Mouse (Mus musculus) spleen, adult 12 weeks (tissue): ENCODE results near the gene Kif19a.
A peak's percentile ranks its signal among the peaks of the same experiment; 100 is the strongest.

ENCODE experiments used
- DNase-seq: peaks from one replicate; pipeline ENCODE4 v3.0.0; 2022; ENCODE audit warnings: low spot score

The Kif19a gene

GRCm38 (mm10) chr11:114785892-114786291 is 20.7 kb downstream of the Kif19a start:
- no peak for DNase-seq

GRCm38 (mm10) chr11:114786326-114786725 is 21.1 kb downstream of the Kif19a start:
- no peak for DNase-seq

DNA sequence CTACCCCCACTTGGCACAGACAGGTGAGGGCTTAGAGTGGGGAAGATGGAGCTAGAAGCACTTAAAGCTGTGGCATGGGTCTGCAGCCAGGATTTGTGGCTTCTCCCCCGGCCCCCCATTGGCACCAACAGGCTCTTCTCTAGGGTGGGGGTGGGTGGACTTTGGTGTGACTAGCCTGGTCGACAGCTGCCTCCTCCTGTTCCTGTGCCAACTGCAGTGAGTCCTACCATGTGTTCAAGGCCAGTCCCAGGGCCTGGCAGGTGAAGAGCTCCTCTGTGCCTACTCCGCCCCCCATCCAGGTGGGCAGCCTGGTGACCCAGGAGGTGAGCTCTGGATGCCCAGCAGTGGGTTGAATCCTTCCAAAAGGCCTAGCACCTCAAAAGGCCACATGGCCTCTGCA is 22.4 kb downstream of the Kif19a start:
- DNase-seq: no peak

GRCm38 (mm10) chr11:114789061-114789714 is 24.0 kb downstream of the Kif19a start:
- DNase-seq: peak; percentile 46

- no peak for DNase-seq
Measured at GRCm38 (mm10) chr11:114789716-114790115, 24.5 kb downstream of the Kif19a start.

DNA sequence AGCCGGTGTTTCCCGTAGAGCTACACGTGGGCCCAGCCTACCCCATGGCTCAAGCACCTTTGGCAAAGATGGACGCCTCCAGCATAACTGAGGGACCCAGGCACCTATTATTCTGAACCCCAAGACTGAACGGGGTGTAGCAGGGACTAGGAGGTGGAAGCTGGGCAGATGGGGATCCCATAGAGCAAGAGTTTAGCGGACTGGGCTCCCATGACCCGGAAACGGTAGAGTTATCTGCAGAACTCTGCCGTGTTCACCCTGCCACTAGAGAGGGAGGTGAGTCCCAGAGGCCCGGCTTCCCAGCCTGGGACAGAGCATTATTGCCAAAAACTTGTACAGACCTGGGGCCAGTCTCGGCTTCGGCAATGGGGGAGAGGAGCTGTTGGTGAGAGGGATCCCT is 25.0 kb downstream of the Kif19a start:
- DNase-seq: no peak

- DNase-seq: no peak
Measured at GRCm38 (mm10) chr11:114790841-114791240, 25.7 kb downstream of the Kif19a start.

- DNase-seq: no peak
Measured at GRCm38 (mm10) chr11:114791351-114791889, 26.2 kb downstream of the Kif19a start.

DNA sequence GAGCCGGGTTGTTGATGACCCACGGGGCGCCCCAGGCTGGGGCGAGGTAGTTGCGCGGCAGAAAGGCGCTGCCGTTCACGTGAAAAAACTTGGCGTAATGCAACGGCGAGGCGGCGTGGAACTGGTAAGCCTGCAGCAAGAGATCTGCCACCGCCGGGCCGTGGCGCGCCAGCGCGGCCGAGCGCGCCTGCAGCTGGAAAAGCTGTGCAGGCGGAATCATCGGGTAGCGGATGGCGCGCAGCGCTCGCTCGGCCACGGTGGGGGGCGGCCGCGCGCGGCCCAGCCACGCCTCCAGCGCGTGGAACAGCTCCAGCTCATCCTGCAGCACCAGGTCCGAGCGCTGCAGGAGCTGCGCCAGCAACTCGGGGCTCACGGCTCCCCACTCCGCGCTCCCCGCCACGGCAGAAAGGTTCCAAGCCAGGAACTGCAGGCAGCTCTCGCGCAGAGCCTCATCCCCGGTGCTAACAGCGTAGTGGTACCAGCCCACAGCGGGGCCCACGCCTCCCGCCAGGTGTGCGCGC is 26.8 kb downstream of the Kif19a start:
- no peak for DNase-seq

DNA sequence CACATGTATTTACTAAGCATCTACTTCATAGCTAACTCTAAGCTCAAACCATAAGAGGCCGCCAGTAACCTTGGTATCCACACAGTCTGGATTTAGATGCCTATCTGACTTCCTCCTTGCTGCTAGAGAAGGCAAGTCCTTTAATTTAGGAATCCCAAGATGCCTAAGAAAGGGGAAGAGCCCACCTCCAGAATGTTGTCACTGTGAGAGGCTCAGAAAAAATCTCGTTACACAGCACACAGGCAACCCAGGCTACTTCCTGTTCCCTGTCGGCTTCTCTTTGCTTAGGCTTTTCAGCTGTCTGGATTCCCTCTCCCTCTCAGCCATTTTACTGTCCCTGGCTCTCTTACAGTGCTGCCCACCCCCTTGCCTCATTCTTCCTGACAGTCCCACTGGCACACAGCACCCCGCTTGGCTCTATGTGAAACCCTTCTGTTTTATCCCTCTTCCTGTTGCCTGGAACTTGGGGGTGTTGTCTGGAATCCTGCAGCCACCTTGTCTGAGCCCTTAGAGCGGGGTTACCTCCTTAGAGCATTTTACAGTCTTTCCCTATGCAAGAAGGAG is 27.8 kb downstream of the Kif19a start:
- DNase-seq: no peak

- DNase-seq: no peak
Measured at GRCm38 (mm10) chr11:114793868-114794545, 28.8 kb downstream of the Kif19a start.

DNA sequence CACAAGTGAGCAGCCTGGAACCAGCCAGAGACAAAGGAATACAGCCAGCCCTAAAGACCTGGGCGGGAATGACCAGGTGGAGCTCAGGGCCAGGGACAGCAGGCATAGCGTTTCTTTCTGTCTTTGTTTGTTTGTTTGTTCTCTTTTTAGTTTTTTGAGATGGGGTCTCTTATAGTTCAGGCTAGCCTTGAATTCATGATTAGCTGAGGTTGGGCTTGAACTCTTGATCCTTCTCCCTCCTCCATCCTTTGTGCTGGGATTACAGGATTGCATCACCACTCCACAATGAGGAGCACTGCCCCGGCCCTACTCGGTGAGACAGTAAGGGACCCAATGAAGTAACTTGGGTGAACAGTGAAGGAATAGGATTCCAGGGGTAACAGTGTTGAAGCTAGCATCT is 29.5 kb downstream of the Kif19a start:
- DNase-seq: no peak

GRCm38 (mm10) chr11:114795231-114795746 is 30.1 kb downstream of the Kif19a start:
- DNase-seq: no peak

GRCm38 (mm10) chr11:114795848-114796322 is 30.7 kb downstream of the Kif19a start, which contains the start of gene Btbd17:
Gene Btbd17 (minus strand): TSS chr11:114795945.
- no peak for DNase-seq

DNA sequence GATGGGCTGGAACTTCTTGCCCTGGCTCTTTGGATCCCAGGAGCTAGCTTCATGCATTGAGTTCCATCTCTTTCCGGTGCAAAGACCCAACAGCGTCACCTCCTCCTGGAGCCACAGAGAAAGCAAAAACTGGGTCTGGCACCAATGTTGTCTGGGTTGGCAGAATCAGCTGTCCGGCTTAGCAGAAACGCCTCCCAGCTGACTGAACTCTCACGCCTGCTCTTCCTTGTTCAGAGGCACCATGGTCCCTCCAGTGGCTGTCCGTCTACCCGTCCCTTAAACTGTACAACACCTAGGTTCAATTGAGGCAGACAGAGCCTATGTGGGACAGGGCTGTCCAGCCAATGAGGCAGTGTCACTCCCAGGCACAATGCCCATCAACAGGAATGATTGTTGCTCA is 32.0 kb downstream of the Kif19a start:
- DNase-seq: no peak

DNA sequence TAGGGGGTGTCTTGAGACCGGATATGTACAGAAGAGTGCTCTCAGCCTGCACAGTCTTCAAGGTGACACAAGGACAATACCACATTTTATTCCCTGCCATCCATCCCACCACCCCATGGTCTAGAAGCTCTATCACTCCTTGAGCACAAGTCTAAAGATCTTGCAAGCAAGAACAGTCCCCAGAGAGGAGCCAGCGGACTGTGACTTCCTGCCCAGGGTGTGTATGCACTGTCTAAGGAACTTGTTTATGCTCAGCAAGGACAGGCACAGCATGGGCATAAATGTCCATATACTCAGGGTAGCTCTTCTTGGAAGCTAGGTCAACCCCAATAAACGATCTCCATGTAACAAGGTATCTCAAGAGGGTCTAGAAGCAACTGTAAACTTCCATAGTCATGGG is 32.8 kb downstream of the Kif19a start:
- DNase-seq: no peak

DNA sequence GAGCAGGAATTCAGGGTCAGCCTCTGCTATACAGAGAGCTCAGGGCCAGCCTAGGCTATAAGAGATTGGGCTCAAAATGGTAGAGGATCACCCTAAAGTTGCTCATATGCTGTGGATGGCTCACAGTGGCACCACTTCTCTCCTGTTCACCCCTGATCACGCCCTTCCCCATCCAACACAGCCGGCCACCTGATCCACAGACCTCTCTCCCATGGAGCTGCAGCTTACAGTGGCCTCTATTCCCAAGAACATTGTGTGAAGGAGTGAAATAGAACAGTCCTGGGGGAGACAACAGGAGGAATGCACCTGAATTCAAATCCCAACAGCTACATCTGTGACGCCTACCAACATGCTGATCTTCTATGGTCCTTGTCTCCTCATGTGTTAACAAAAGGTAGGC is 33.4 kb downstream of the Kif19a start, which contains the start of gene Gpr142:
TSS of gene Gpr142 (plus strand) at position 301 of the 400 bp plus-strand sequence.
- no peak for DNase-seq

GRCm38 (mm10) chr11:114801906-114802305 is 36.7 kb downstream of the Kif19a start:
- no peak for DNase-seq

DNA sequence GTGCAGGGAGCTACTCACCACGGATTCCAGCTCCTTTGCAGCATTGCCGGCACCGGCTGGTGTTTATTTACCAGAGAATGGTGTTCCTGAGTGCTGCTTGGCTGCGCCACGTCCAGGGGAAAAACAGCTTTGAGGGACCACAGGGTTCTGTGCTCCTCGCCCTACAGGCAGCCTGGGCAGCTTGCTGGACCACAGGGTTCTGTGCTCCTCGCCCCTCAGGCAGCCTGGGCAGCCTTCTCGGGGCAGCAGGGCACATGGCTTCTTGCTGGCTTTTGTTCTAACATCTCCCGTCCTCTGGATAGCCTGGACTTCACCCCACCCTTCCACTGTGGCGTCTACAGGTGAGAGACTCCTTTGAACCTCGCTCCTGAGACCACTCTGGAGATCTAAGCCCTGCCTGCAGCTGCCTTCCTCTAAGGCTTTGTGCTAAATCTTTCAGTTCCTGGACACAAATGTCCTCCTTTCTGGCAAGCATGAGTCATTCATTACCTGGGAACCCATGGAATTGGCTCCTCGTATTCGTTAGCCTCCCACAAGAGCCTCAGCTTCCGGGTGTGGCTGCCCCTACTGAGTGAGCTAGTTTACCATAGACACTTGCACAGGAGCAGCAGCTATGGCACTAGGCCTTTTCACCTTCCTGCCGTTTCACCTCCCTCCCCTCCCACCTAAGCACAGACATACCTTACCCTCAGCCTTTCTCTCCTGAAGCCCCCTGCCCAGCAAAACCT is 37.5 kb downstream of the Kif19a start:
- no peak for DNase-seq

- no peak for DNase-seq
Measured at GRCm38 (mm10) chr11:114803990-114804389, 38.8 kb downstream of the Kif19a start.

GRCm38 (mm10) chr11:114807025-114807424 is 41.8 kb downstream of the Kif19a start:
- no peak for DNase-seq
